Mouse (Mus musculus) midbrain, embryonic 10.5 days (tissue): ENCODE measurements around the gene Rpl24. TPM values are rescaled to one million over a fixed set of nuclear protein-coding genes. Genes with fewer than 3 reads are reported as not detected.
A peak's percentile ranks its signal among the peaks of the same experiment; 100 is the strongest.

ENCODE experiments used
- DNase-seq: peaks from one replicate; pipeline ENCODE4 v3.0.0-alpha.2; 2017; ENCODE audit warnings: low spot score
- H3K27ac ChIP-seq: fragments of 300-500 bp; sonication (generic); replicated peaks from 2 replicates; pipeline ENCODE4 v1.5.1; 2016; ENCODE audit warnings: mild to moderate bottlenecking
- H3K27me3 ChIP-seq: fragments of 300-500 bp; sonication (generic); 2 replicates; pipeline ENCODE4 v1.6.1; 2016; ENCODE audit warnings: low read depth, mild to moderate bottlenecking; ENCODE audit not compliant: poor library complexity, severe bottlenecking
- H3K36me3 ChIP-seq: fragments of 300-500 bp; sonication (generic); 2 replicates; pipeline ENCODE4 v1.6.1; 2016; ENCODE audit warnings: mild to moderate bottlenecking, moderate library complexity
- H3K4me1 ChIP-seq: fragments of 300-500 bp; sonication (generic); 2 replicates; pipeline ENCODE4 v1.6.1; 2016
- H3K4me3 ChIP-seq: fragments of 300-500 bp; sonication (generic); 2 replicates; pipeline ENCODE4 v1.5.1; 2016; ENCODE audit warnings: mild to moderate bottlenecking, moderate library complexity
- H3K9me3 ChIP-seq: fragments of 300-500 bp; sonication (generic); replicated peaks from 2 replicates; pipeline ENCODE4 v1.6.1; 2016; ENCODE audit warnings: mild to moderate bottlenecking
- WGBS: fragments of 180-500 bp; shearing (Covaris S2); methylation state at CpG from one replicate; pipeline ENCODE4 v1.1.7; 2016; 5-methylcytosine and 5-hydroxymethylcytosine counted together
- polyA plus RNA-seq: library from polyadenylated mRNA; unstranded; fragments of >200 nt; fragmentation: Nextera tagmentation; extraction: Ambion mirVana; gene quantifications from 2 replicates; pipeline ENCODE4 v1.2.1, GENCODE M21; 2016

Rpl24 gene
- polyA plus RNA-seq, 1 experiment from 2014 or later, result 763 TPM

GRCm38 (mm10) chr16:55973431-55974255 lies 7.6 kb downstream of the Rpl24 start, which contains the start of gene Zbtb11:
Zbtb11 (plus strand) TSS chr16:55973883.
- peak within 1 kb of the TSS; percentile 98 for H3K4me3 ChIP-seq
- H3K9me3 ChIP-seq, result no peaks in the 10 kb centered on the region
- WGBS, result under 1% methylated on average over 79 of the region's 86 CpGs
- peaks cover 32% of the 10 kb centered on the region for H3K4me1 ChIP-seq
- peaks cover 54% of the 10 kb centered on the region for H3K36me3 ChIP-seq
- H3K27me3 ChIP-seq, result no peaks in the 10 kb centered on the region
- peak within 1 kb of the TSS; percentile 87 for H3K27ac ChIP-seq
- peak; percentile 100 for DNase-seq

- Histone ChIP-seq H3K36me3 (peaks cover 46% of the 10 kb centered on the region), H3K27ac (peak overlapping the region; percentile 87), H3K4me1 (peaks cover 32% of the 10 kb centered on the region), H3K9me3 (no peaks in the 10 kb centered on the region), H3K4me3 (peak overlapping the region; percentile 98), H3K27me3 (no peaks in the 10 kb centered on the region)
- peak; percentile 86 for DNase-seq
- under 1% methylated on average over 55 of the region's 55 CpGs for WGBS
Measured at GRCm38 (mm10) chr16:55974256-55974902, 8.3 kb downstream of the Rpl24 start.

GRCm38 (mm10) chr16:55974903-55975285 lies 8.8 kb downstream of the Rpl24 start:
- DNase-seq, result no peak
- Histone ChIP-seq H3K4me1 (peaks cover 32% of the 10 kb centered on the region), H3K4me3 (peak overlapping the region; percentile 98), H3K27ac (peak overlapping the region; percentile 87; the same call in 1 of the 2 replicates), H3K36me3 (peaks cover 41% of the 10 kb centered on the region), H3K9me3 (no peaks in the 10 kb centered on the region), H3K27me3 (no peaks in the 10 kb centered on the region)
- 17% methylated on average over 14 of the region's 14 CpGs for WGBS

- DNase-seq, result no peak
- H3K9me3 ChIP-seq, result no peaks in the 10 kb centered on the region
- WGBS, result 94% methylated on average over 3 of the region's 3 CpGs
- no peak overlapping the region for H3K27ac ChIP-seq
- H3K4me3 ChIP-seq, result no peak overlapping the region
- no peaks in the 10 kb centered on the region for H3K27me3 ChIP-seq
- H3K36me3 ChIP-seq, result peaks cover 81% of the 10 kb centered on the region
- H3K4me1 ChIP-seq, result no peaks in the 10 kb centered on the region
Measured at GRCm38 (mm10) chr16:55986001-55986400, 19.9 kb downstream of the Rpl24 start.

- 96% methylated on average over 4 of the region's 4 CpGs for WGBS
Measured at GRCm38 (mm10) chr16:55990311-55990710, 24.2 kb downstream of the Rpl24 start.

GRCm38 (mm10) chr16:55994235-55994634 lies 28.2 kb downstream of the Rpl24 start:
- peaks cover 77% of the 10 kb centered on the region for H3K36me3 ChIP-seq
- WGBS, result 92% methylated on average over 2 of the region's 2 CpGs
- H3K27ac ChIP-seq, result no peak overlapping the region

More at GRCm38 (mm10) chr16:55990311-55990710, 24.2 kb downstream of the Rpl24 start:
- DNase-seq, result no peak
- no peaks in the 10 kb centered on the region for H3K4me1 ChIP-seq
- no peaks in the 10 kb centered on the region for H3K27me3 ChIP-seq
- H3K27ac ChIP-seq, result no peak overlapping the region
- no peaks in the 10 kb centered on the region for H3K9me3 ChIP-seq
- H3K4me3 ChIP-seq, result no peak overlapping the region
- H3K36me3 ChIP-seq, result peaks cover 72% of the 10 kb centered on the region

GRCm38 (mm10) chr16:56006798-56007197 lies 40.7 kb downstream of the Rpl24 start:
- DNase-seq, result no peak
- no peak overlapping the region for H3K4me3 ChIP-seq
- H3K27me3 ChIP-seq, result no peaks in the 10 kb centered on the region
- no peaks in the 10 kb centered on the region for H3K4me1 ChIP-seq
- 95% methylated on average over 11 of the region's 11 CpGs for WGBS
- H3K27ac ChIP-seq, result no peak overlapping the region
- no peaks in the 10 kb centered on the region for H3K9me3 ChIP-seq
- H3K36me3 ChIP-seq, result peaks cover 76% of the 10 kb centered on the region

More at GRCm38 (mm10) chr16:55994235-55994634, 28.2 kb downstream of the Rpl24 start:
- Histone ChIP-seq H3K27me3 (no peaks in the 10 kb centered on the region), H3K4me1 (no peaks in the 10 kb centered on the region), H3K9me3 (no peaks in the 10 kb centered on the region), H3K4me3 (no peak overlapping the region)
- no peak for DNase-seq

- Histone ChIP-seq H3K36me3 (peaks cover 78% of the 10 kb centered on the region), H3K27ac (no peak overlapping the region), H3K9me3 (no peaks in the 10 kb centered on the region), H3K4me3 (no peak overlapping the region), H3K4me1 (no peaks in the 10 kb centered on the region), H3K27me3 (no peaks in the 10 kb centered on the region)
- no peak for DNase-seq
- WGBS, result 96% methylated on average over 1 of the region's 1 CpGs
Measured at GRCm38 (mm10) chr16:56008862-56009261, 42.8 kb downstream of the Rpl24 start.

GRCm38 (mm10) chr16:56012789-56013743 lies 47.0 kb downstream of the Rpl24 start:
- WGBS, result 87% methylated on average over 10 of the region's 10 CpGs
- H3K4me3 ChIP-seq, result no peak overlapping the region
- H3K9me3 ChIP-seq, result peaks cover 7% of the 10 kb centered on the region; the same call in 1 of the 2 replicates
- H3K4me1 ChIP-seq, result no peaks in the 10 kb centered on the region
- H3K27me3 ChIP-seq, result no peaks in the 10 kb centered on the region
- DNase-seq, result no peak
- H3K36me3 ChIP-seq, result peaks cover 67% of the 10 kb centered on the region
- no peak overlapping the region for H3K27ac ChIP-seq

GRCm38 (mm10) chr16:56014076-56014475 lies 48.0 kb downstream of the Rpl24 start:
- H3K36me3 ChIP-seq, result peaks cover 70% of the 10 kb centered on the region
- H3K9me3 ChIP-seq, result peaks cover 7% of the 10 kb centered on the region; the same call in 1 of the 2 replicates
- no peak for DNase-seq
- H3K27ac ChIP-seq, result no peak overlapping the region
- H3K4me1 ChIP-seq, result no peaks in the 10 kb centered on the region
- H3K27me3 ChIP-seq, result no peaks in the 10 kb centered on the region
- H3K4me3 ChIP-seq, result no peak overlapping the region
- 88% methylated on average over 7 of the region's 7 CpGs for WGBS

GRCm38 (mm10) chr16:56019660-56020059 lies 53.6 kb downstream of the Rpl24 start:
- WGBS, result 97% methylated on average over 7 of the region's 7 CpGs
- Histone ChIP-seq H3K4me3 (no peak overlapping the region), H3K27me3 (no peaks in the 10 kb centered on the region), H3K36me3 (peaks cover 78% of the 10 kb centered on the region), H3K27ac (no peak overlapping the region), H3K4me1 (no peaks in the 10 kb centered on the region), H3K9me3 (peaks cover 7% of the 10 kb centered on the region; the same call in 1 of the 2 replicates)
- no peak for DNase-seq
